Mouse (Mus musculus) embryonic facial prominence, embryonic 11.5 days (tissue): Measurements from ENCODE around the gene Olfr20. TPM values are rescaled to one million over a fixed set of nuclear protein-coding genes. Genes with fewer than 3 reads are reported as not detected.
"Not testable (repeated sequence)": the region's sequence is repeated elsewhere in the genome, so short reads cannot be mapped to it uniquely, and the experiment has no call there.

Experiments
- ATAC-seq: fragments of 200-750 bp; cut with Nextera tagmentation; replicated peaks from 2 replicates; pipeline ENCODE4 v1.8.0; 2017; ENCODE audit warnings: low read depth; ENCODE audit not compliant: insufficient number of reproducible peaks, low FRiP score, low TSS enrichment
- DNase-seq: peaks from one replicate; pipeline ENCODE4 v3.0.0-alpha.2; 2015; ENCODE audit warnings: low spot score
- H3K27ac ChIP-seq: fragments of 300-500 bp; sonication (generic); replicated peaks from 2 replicates; pipeline ENCODE4 v1.5.1; 2014; ENCODE audit warnings: mild to moderate bottlenecking, low read depth, low read length, control low read depth
- H3K27me3 ChIP-seq: fragments of 300-500 bp; sonication (generic); 2 replicates; pipeline ENCODE4 v1.6.1; 2014; ENCODE audit warnings: mild to moderate bottlenecking, low read length, moderate library complexity, mixed read lengths; ENCODE audit not compliant: control insufficient read depth, insufficient read depth
- H3K36me3 ChIP-seq: fragments of 300-500 bp; sonication (generic); replicated peaks from 2 replicates; pipeline ENCODE4 v1.6.1; 2014; ENCODE audit warnings: low read depth, mild to moderate bottlenecking, low read length, moderate library complexity, mixed read lengths; ENCODE audit not compliant: control insufficient read depth, insufficient read depth
- H3K4me1 ChIP-seq: fragments of 300-500 bp; sonication (generic); 2 replicates; pipeline ENCODE4 v1.6.1; 2014; ENCODE audit warnings: low read length, mixed read lengths; ENCODE audit not compliant: control insufficient read depth, insufficient read depth
- H3K4me2 ChIP-seq: fragments of 300-500 bp; sonication (generic); 2 replicates; pipeline ENCODE4 v1.6.1; 2014; ENCODE audit warnings: low read depth, mild to moderate bottlenecking, control low read depth, low read length, moderate library complexity
- H3K4me3 ChIP-seq: fragments of 300-500 bp; sonication (generic); 2 replicates; pipeline ENCODE4 v1.5.1; 2014; ENCODE audit warnings: low read depth, low read length, control low read depth
- H3K9ac ChIP-seq: fragments of 300-500 bp; sonication (generic); replicated peaks from 2 replicates; pipeline ENCODE4 v1.6.1; 2014; ENCODE audit warnings: mild to moderate bottlenecking, control low read depth, low read length
- H3K9me3 ChIP-seq: fragments of 300-500 bp; sonication (generic); replicated peaks from 2 replicates; pipeline ENCODE4 v1.6.1; 2016; ENCODE audit warnings: mild to moderate bottlenecking, low read length, inconsistent platforms, mixed read lengths; ENCODE audit not compliant: control insufficient read depth
- WGBS: fragments of 180-500 bp; shearing (Covaris S2); extraction: QIAGEN DNeasy Blood & Tissue Kit; methylation state at CpG from one replicate; pipeline ENCODE4 v1.1.7; 2014; 5-methylcytosine and 5-hydroxymethylcytosine counted together
- polyA plus RNA-seq: library from polyadenylated mRNA; unstranded; fragments of >200 nt; fragmentation: Nextera tagmentation; extraction: Ambion mirVana; gene quantifications from 2 replicates; pipeline ENCODE4 v1.2.1, GENCODE M21; 2014

Gene Olfr20
- not detected in 2 replicates for polyA plus RNA-seq

DNA sequence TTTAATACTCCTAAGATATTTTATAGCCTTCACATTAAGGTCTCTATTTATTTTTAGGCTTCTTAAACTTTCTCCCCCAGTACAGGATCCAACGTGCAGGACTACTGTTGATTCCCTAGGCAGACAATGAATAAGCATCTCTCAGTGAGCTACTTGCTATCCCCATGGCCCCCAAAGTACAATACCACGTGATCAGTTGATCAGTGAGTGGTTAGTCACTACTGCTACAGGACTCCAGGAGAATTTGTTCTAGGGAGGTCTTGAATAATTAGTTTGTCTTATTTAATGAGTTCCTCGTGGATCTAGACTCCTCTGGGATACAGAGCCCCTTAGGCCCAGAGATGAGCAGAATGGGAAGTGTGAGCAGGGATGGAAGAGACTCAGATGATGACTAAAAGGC, at the start of gene Olfr20:
Gene Olfr20, plus strand, starts transcription at position 301 of the 400 bp plus-strand sequence.
- Histone ChIP-seq H3K27me3 (no peaks in the 10 kb centered on the region), H3K9ac (no peak within 1 kb of the TSS), H3K4me2 (no peak within 1 kb of the TSS), H3K4me3 (no peak within 1 kb of the TSS), H3K9me3 (no peaks in the 10 kb centered on the region), H3K4me1 (no peaks in the 10 kb centered on the region), H3K27ac (no peak within 1 kb of the TSS), H3K36me3 (no peaks in the 10 kb centered on the region)
- DNase-seq (no peak), ATAC-seq (no peak)
- WGBS = 49% methylated on average over 3 of the region's 3 CpGs

DNA sequence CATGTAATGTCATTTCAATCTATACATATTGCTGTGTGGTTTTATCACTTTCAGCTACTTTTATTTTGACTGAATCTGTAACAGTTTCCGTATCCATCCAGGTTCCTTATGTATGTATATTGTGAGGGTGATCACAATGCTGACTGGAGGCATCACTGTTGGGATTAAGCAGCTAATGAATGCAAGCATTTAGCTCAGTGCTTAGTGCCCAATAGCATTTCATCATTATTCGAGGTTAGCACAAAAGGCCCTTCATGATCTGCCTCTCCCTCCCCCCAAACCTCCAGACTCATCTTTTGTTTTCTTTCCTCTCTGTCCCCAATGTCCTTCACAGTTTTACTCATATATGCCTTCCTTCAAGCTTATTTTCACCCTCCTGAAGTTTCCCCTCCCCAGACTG, 47.5 kb upstream of the Olfr20 start:
- DNase-seq = no peak
- ATAC-seq = no peak
- H3K36me3 ChIP-seq = no peaks in the 10 kb centered on the region
- WGBS = 28% methylated on average over 2 of the region's 2 CpGs
- no peaks in the 10 kb centered on the region for H3K9me3 ChIP-seq
- H3K4me2 ChIP-seq = no peak overlapping the region
- H3K27me3 ChIP-seq = no peaks in the 10 kb centered on the region
- no peak overlapping the region for H3K9ac ChIP-seq
- no peak overlapping the region for H3K4me3 ChIP-seq
- H3K27ac ChIP-seq = no peak overlapping the region
- H3K4me1 ChIP-seq = no peaks in the 10 kb centered on the region

DNA sequence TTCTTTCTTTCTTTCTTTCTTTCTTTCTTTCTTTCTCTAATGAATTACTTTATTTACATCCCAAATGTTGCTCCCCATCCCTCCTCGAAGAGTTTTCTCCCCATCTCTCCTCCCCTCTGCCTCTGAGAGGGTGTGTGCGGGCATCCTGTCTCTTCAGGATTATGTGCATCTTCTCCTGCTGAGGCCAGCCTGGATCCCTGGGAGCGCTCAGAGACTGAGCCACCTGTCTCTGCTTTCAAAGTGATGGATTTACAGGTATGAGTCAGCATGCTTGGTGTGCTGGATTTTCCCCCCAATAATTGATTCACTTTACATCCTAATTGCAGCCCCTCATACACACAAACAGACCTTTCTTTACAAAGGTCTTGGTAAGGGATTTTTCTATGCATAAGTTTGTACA, 34.6 kb upstream of the Olfr20 start:
- H3K9me3 ChIP-seq = no peaks in the 10 kb centered on the region
- 37% methylated on average over 3 of the region's 3 CpGs for WGBS
- no peaks in the 10 kb centered on the region for H3K36me3 ChIP-seq
- H3K4me1 ChIP-seq = no peaks in the 10 kb centered on the region
- no peak overlapping the region for H3K27ac ChIP-seq
- no peak overlapping the region for H3K4me3 ChIP-seq
- no peak overlapping the region for H3K9ac ChIP-seq
- H3K27me3 ChIP-seq = no peaks in the 10 kb centered on the region
- no peak for ATAC-seq
- no peak overlapping the region for H3K4me2 ChIP-seq
- DNase-seq = no peak

DNA sequence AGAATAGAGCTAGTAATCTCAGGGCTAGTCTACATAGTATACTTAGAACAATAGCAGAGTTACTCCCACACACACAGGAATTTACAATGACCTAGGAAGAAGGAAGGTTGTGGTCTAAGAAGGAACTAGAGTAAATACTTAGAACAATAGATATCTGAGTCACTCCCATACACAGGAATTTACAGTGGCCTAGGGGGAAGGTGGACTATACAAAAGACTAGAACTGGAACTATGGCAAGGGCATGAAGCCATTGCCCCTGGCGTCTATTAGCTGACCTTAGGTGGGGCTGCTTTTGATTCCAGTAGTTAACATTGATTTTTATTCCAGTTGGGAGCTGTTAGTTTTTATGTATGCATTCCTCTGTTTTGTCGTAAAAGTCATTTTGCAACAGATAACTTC, 32.0 kb upstream of the Olfr20 start:
- not testable (repeated sequence) for H3K27ac ChIP-seq, H3K4me1 ChIP-seq, ATAC-seq, H3K4me3 ChIP-seq, H3K9ac ChIP-seq, H3K9me3 ChIP-seq, DNase-seq, H3K4me2 ChIP-seq, H3K27me3 ChIP-seq, H3K36me3 ChIP-seq
- 87% methylated on average over 2 of the region's 2 CpGs for WGBS

DNA sequence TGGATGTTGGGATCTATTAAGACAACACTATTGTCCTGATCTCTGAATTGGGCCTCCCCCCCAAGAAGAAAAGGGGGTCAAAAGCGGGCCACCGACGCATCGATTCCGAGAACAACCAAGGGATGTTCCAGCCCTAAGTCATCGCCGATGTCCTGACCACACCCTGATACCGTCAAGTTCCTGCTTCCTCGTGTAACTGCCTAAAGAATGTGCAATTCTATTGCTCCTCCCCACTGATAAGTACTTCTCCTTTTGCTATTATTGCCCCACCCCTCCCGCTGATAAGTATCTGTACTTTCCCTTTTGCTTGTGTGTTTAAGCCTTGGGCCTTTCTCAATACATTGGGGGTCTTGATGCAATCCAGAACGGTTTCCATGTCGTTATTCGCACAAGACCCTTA, 29.5 kb upstream of the Olfr20 start:
- not testable (repeated sequence) for ATAC-seq, H3K9me3 ChIP-seq
- WGBS = 93% methylated on average over 13 of the region's 13 CpGs

DNA sequence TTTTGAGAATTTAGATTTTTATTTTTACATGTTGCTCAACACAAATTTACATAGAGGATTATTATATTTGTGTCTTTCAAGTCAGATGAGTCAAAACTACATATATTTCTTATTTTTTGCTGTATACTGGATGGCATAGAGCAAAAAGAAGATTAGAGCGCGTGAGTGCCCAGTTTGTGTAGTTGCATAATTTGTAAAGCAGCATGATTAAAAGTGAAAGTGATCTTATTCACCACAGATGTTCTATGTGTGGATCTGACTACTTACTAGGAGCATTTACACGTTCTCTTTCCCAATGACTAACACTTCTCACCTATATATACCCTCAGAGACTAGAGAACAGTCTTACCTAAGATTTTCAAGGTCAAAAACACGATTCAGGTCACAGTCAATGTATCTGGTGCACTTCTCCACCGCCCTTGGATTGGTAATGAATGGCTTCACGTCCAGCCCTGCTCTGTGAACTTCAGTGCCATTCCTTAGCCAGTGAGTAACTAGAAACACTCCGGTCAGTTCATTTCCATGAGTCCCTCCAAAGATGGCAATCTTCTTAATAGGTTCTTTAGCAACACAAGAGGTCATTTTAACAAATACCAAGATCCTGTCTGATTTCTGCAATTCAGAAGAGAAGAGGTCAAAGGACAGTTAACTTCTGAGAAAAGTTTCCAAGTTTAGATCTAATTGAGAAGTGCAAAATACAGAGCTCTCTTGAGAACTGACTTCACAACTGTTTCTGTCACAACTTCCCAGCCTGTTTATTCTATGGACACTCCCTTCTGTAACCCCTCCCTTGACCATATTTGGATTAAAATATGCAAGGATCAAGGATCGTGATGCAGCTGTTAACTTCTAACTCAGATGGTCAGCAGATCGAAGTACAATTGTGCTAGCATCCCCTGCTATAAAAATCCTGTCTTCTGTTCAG, 26.4 kb upstream of the Olfr20 start:
- no peak for ATAC-seq
- 69% methylated on average over 9 of the region's 9 CpGs for WGBS
- H3K27ac ChIP-seq = no peak overlapping the region

More for the DNA sequence above, 29.5 kb upstream of the Olfr20 start:
- DNase-seq, H3K4me3 ChIP-seq, H3K4me2 ChIP-seq, H3K27ac ChIP-seq, H3K36me3 ChIP-seq, H3K9ac ChIP-seq, H3K4me1 ChIP-seq, H3K27me3 ChIP-seq: not testable (repeated sequence)

DNA sequence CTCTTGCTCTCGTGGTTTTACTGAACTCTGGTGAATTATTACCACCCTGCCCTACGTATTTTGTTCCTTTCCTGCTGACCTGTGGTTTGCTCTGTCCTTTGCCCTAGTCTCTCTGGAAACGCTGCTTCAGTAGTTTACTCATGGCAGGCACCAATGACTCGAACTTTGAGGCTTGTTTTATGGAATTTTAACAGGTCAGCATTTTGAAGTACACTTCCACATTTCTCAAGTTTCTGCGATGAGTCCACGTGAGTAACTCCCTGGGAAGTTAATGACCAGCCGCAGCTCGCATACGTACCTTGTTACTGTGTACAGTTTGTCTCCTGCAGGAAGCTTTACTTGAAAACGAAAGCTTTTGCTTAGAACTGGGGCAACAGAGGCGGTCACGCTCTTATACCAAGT, 24.1 kb upstream of the Olfr20 start:
- Histone ChIP-seq H3K4me1 (no peaks in the 10 kb centered on the region), H3K27ac (no peak overlapping the region), H3K27me3 (no peaks in the 10 kb centered on the region), H3K36me3 (no peaks in the 10 kb centered on the region), H3K4me2 (no peak overlapping the region), H3K9me3 (no peaks in the 10 kb centered on the region), H3K4me3 (no peak overlapping the region), H3K9ac (no peak overlapping the region)
- ATAC-seq = no peak
- no peak for DNase-seq
- WGBS = 52% methylated on average over 12 of the region's 12 CpGs

More for the DNA sequence above, 26.4 kb upstream of the Olfr20 start:
- H3K4me1 ChIP-seq = no peaks in the 10 kb centered on the region
- H3K4me3 ChIP-seq = no peak overlapping the region
- no peaks in the 10 kb centered on the region for H3K36me3 ChIP-seq
- no peaks in the 10 kb centered on the region for H3K9me3 ChIP-seq
- H3K27me3 ChIP-seq = no peaks in the 10 kb centered on the region
- no peak overlapping the region for H3K4me2 ChIP-seq
- H3K9ac ChIP-seq = no peak overlapping the region
- no peak for DNase-seq

DNA sequence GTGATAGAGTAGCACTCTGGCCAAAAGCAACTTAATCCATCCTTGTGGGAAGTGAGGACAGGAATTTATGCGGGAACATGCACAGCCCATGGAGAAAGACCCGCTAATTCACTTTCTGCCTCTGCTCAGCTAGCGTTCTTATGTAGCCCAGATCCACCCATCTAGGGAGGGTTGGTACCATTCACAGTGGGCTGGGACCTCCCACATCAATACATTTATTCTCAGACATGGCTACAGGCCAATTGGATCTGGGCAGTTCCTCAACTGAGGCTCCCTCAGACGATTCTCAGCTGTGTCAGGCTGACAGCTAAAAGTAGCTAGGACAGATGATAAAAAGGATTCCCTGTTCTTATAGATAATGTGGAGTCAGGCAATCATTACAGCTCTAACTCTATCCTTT, 23.2 kb upstream of the Olfr20 start:
- H3K4me3 ChIP-seq = no peak overlapping the region
- no peaks in the 10 kb centered on the region for H3K27me3 ChIP-seq
- no peak overlapping the region for H3K9ac ChIP-seq
- ATAC-seq (no peak), DNase-seq (no peak)
- no peaks in the 10 kb centered on the region for H3K9me3 ChIP-seq
- H3K36me3 ChIP-seq = no peaks in the 10 kb centered on the region
- no peaks in the 10 kb centered on the region for H3K4me1 ChIP-seq
- no peak overlapping the region for H3K4me2 ChIP-seq
- H3K27ac ChIP-seq = no peak overlapping the region
- 83% methylated on average over 4 of the region's 4 CpGs for WGBS
